Mouse (Mus musculus) heart, embryonic 15.5 days (tissue): ENCODE measurements around the gene Med12l. TPM values are rescaled to one million over a fixed set of nuclear protein-coding genes. Genes with fewer than 3 reads are reported as not detected.

Experiments used
- ATAC-seq: fragments of 200-750 bp; cut with Nextera tagmentation; replicated peaks from 2 replicates; pipeline ENCODE4 v1.8.0; 2017; ENCODE audit warnings: low read depth, moderate TSS enrichment; ENCODE audit not compliant: insufficient number of reproducible peaks, insufficient read depth, low FRiP score
- H3K27ac ChIP-seq: fragments of 300-500 bp; sonication (generic); 2 replicates; pipeline ENCODE4 v1.5.1; 2015; ENCODE audit warnings: mild to moderate bottlenecking, inconsistent platforms
- H3K27me3 ChIP-seq: fragments of 300-500 bp; sonication (generic); 2 replicates; pipeline ENCODE4 v1.6.1; 2015; ENCODE audit warnings: inconsistent platforms
- H3K36me3 ChIP-seq: fragments of 300-500 bp; sonication (generic); 2 replicates; pipeline ENCODE4 v1.6.1; 2015; ENCODE audit warnings: mild to moderate bottlenecking, inconsistent platforms
- H3K4me1 ChIP-seq: fragments of 300-500 bp; sonication (generic); replicated peaks from 2 replicates; pipeline ENCODE4 v1.6.1; 2015; ENCODE audit warnings: inconsistent platforms
- H3K4me2 ChIP-seq: fragments of 300-500 bp; sonication (generic); 2 replicates; pipeline ENCODE4 v1.6.1; 2015; ENCODE audit warnings: inconsistent platforms, mild to moderate bottlenecking, moderate library complexity
- H3K4me3 ChIP-seq: fragments of 300-500 bp; sonication (generic); 2 replicates; pipeline ENCODE4 v1.5.1; 2015; ENCODE audit warnings: mild to moderate bottlenecking, inconsistent platforms
- H3K9ac ChIP-seq: fragments of 300-500 bp; sonication (generic); 2 replicates; pipeline ENCODE4 v1.6.1; 2015; ENCODE audit warnings: mild to moderate bottlenecking, inconsistent platforms
- H3K9me3 ChIP-seq: fragments of 300-500 bp; sonication (generic); replicated peaks from 2 replicates; pipeline ENCODE4 v1.6.1; 2016; ENCODE audit warnings: inconsistent platforms
- WGBS: fragments of 180-500 bp; shearing (Covaris S2); methylation state at CpG from one replicate; pipeline ENCODE4 v1.1.7; 2015; ENCODE audit warnings: mixed read lengths; 5-methylcytosine and 5-hydroxymethylcytosine counted together
- polyA plus RNA-seq: library from polyadenylated mRNA; unstranded; fragments of >200 nt; fragmentation: Nextera tagmentation; extraction: Ambion mirVana; gene quantifications from 2 replicates; pipeline ENCODE4 v1.2.1, GENCODE M21; 2015

The Med12l gene
- polyA plus RNA-seq, 1 experiment from 2014 or later, result 2.8 TPM

DNA sequence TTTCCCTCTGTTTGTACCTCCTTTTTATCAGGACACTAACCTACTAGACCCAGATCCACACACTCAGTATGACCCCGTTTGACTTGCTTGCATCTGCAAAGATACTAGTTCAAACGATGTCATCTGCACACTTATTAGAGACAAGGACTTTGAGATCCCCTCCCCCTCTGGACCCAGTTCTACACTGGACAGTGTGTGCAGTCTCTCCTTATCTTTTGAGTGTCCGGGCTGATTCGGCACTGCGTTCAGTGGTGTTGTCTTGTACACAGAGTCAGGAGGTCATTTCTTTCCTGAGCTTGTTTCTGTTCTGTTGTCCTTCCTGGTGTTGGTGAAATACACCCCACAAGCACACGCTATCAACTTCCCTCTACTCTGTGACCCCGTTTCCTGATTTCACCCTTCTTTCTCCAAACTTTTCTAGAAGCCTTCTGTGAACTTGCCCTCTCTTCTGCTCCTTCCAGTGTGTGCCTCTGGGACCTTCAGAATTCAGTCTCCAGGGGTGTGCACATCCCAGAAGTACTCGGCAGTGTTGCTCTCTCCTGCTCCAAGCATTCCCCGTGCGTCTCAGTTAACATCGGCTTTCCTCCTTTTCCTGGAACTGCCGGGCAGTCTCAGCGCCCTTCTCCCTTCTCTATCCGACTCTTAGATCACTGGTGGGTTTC is 19.0 kb downstream of the Med12l start:
- H3K36me3 ChIP-seq, result no peaks in the 10 kb centered on the region
- peaks cover 37% of the 10 kb centered on the region for H3K4me1 ChIP-seq
- no peak for ATAC-seq
- 20% methylated on average over 14 of the region's 14 CpGs for WGBS
- H3K27me3 ChIP-seq, result no peaks in the 10 kb centered on the region
- H3K9me3 ChIP-seq, result no peaks in the 10 kb centered on the region
- no peak overlapping the region for H3K9ac ChIP-seq
- no peak overlapping the region for H3K4me3 ChIP-seq
- no peak overlapping the region for H3K27ac ChIP-seq
- peak overlapping the region; percentile 24 for H3K4me2 ChIP-seq

DNA sequence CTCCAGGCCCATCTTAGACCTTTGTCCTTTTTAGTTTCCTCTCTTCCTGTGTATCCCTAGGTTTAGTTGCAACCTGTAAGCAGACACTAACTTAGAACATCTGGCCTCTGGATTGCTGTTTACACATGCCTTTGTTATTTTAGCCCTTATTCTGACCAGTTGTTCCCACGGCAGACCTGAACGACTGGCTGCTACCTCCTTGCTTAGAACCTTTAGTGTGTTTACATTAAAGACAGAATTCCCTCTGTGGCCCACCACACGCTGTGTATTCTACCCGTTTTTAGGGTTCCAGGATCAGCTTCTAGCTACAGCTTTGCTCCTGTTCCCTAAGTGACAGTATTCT is 19.5 kb downstream of the Med12l start:
- H3K9me3 ChIP-seq, result no peaks in the 10 kb centered on the region
- 32% methylated on average over 4 of the region's 4 CpGs for WGBS
- peaks cover 37% of the 10 kb centered on the region for H3K4me1 ChIP-seq
- no peak overlapping the region for H3K27ac ChIP-seq
- no peaks in the 10 kb centered on the region for H3K27me3 ChIP-seq
- H3K4me2 ChIP-seq, result peak overlapping the region; percentile 24; the same call in 1 of the 2 replicates
- no peaks in the 10 kb centered on the region for H3K36me3 ChIP-seq
- no peak for ATAC-seq
- H3K4me3 ChIP-seq, result no peak overlapping the region
- no peak overlapping the region for H3K9ac ChIP-seq

DNA sequence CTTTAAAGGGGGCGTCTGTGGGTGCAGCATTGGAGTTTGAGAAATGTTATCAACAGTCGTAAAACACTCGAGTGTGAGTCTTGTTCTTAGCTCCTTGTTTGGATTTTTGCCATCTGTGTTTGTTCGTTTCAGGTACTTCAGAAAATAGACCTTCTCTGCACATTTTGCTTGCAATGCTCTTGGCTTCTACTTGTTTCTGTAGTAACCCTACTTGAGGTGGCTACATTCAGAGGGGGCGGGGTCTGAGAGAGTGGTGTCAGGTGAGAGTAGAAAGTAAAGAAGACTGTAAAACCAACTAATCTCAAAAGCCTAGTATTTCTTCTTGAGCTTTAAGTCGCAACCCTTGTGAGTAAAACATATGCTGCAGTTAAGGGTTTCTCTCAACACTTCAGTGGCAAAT is 23.1 kb downstream of the Med12l start:
- Histone ChIP-seq H3K4me3 (peak overlapping the region; percentile 17; the same call in 1 of the 2 replicates), H3K4me1 (peaks cover 37% of the 10 kb centered on the region), H3K9ac (no peak overlapping the region), H3K36me3 (no peaks in the 10 kb centered on the region), H3K9me3 (no peaks in the 10 kb centered on the region), H3K4me2 (peak overlapping the region; percentile 52), H3K27ac (no peak overlapping the region), H3K27me3 (no peaks in the 10 kb centered on the region)
- ATAC-seq, result no peak
- 43% methylated on average over 6 of the region's 6 CpGs for WGBS

DNA sequence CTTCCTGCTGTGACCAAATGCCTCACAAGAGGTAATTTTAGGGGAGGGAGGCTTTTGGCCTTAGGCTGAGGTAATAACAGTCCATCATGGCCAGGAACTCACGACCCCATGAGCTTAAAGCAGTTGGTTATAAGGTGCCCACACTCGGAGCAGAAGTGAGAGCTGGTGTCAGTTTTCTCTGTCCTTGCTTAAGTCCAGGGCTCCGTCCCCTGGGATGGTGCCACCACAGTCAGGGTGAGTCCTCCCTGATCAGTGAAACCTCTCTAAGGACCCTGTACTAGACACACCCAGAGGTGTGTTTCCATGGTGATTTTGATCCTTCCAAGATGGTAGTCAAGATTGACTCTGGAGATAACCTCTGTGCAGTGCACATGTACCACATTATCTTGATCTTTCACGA is 25.4 kb downstream of the Med12l start:
- no peak overlapping the region for H3K9ac ChIP-seq
- H3K27ac ChIP-seq, result no peak overlapping the region

DNA sequence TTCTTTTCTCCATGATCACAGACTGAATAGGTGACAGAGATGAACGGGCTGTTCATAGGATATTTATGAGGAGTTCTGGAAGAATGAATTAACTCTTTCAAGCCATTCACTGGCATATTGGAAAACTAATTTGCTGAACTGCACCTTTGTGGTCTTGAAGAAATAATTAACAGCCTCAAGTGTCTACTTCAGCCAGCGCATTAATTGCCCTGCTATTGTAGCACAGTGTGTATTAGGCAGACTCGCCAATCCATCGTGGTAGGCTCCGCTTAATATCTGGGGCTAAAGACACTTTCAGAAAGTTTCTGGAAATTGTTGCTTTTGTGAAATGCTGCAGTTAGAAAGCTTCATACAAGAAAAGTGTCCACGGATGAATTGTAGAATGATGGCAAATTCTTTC is 35.9 kb downstream of the Med12l start:
- Histone ChIP-seq H3K4me1 (no peaks in the 10 kb centered on the region), H3K4me3 (no peak overlapping the region), H3K27me3 (no peaks in the 10 kb centered on the region), H3K9ac (no peak overlapping the region), H3K36me3 (no peaks in the 10 kb centered on the region), H3K4me2 (no peak overlapping the region), H3K27ac (no peak overlapping the region), H3K9me3 (no peaks in the 10 kb centered on the region)
- no peak for ATAC-seq
- 85% methylated on average over 6 of the region's 6 CpGs for WGBS

More for the DNA sequence above, 25.4 kb downstream of the Med12l start:
- Histone ChIP-seq H3K4me2 (no peak overlapping the region), H3K36me3 (no peaks in the 10 kb centered on the region), H3K4me3 (no peak overlapping the region), H3K9me3 (no peaks in the 10 kb centered on the region), H3K4me1 (peaks cover 24% of the 10 kb centered on the region), H3K27me3 (no peaks in the 10 kb centered on the region)
- WGBS, result 57% methylated on average over 4 of the region's 4 CpGs
- no peak for ATAC-seq

DNA sequence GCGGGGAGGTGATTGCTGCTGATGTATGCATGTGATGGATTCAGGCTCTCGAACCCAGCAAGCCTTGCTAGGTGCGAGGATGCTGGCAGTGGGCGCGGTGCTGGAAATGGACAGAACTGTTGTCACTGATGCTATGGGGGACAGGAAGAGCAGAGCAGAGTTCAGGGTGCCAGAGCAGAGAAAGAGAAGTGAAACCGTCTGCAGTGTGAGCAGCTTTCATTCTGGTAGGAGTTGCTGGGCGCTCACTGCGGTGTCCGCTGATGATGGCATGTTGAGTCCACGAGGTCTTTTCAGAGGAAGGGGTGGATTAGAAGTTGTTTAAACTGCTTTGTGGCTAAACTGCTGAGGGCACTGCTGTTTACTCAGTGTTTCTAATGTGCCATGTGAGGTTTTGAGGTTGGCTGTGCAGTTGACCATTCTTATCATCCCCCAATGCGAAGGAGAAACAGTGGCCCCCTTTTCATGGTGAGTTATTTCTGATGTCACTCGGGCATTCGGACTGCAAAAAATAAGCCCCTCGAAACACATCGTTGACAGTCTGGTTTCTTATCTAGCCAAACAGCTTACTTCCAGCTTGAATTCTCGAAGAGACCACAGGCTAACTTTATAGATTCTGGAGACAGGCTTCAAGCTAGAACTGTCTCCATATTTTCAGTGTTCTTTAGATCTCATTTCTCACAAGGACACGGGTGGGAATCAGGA is 49.4 kb downstream of the Med12l start:
- no peaks in the 10 kb centered on the region for H3K27me3 ChIP-seq
- H3K9me3 ChIP-seq, result no peaks in the 10 kb centered on the region
- no peak overlapping the region for H3K9ac ChIP-seq
- H3K27ac ChIP-seq, result no peak overlapping the region
- peaks cover 14% of the 10 kb centered on the region for H3K4me1 ChIP-seq
- 0 out of 2 replicates have a peak overlapping the region, but pooled peaks have one; percentile 5 for H3K4me2 ChIP-seq
- no peak for ATAC-seq
- H3K36me3 ChIP-seq, result no peaks in the 10 kb centered on the region
- H3K4me3 ChIP-seq, result no peak overlapping the region
- WGBS, result 54% methylated on average over 17 of the region's 17 CpGs

DNA sequence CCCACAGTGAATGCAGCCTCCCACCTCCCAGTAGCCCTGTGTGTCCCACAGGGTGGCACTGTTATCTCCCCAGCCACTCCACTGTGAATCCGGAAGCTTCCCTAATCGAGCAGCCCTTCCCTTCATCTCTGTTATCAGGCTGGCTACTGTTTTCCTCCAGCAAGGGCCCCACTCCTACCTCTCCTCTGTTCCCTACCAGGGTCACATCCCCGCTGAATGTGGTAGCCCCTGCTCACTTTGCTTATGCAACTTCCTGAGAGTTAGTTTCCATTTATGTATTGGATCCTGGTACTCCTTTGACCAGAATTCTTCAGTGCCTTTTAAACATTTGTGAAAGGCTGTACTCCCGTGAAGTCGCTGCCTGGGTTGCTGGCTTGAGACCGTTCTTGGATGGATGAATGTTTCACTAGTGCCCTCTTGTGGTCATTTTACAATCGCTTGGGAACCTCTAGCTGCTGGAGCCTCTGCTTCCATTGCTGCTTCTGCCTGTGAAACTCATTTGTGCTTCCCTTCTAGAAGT is 53.5 kb downstream of the Med12l start:
- WGBS, result under 1% methylated on average over 7 of the region's 7 CpGs
- Histone ChIP-seq H3K9me3 (no peaks in the 10 kb centered on the region), H3K4me2 (peak overlapping the region; percentile 52), H3K36me3 (no peaks in the 10 kb centered on the region), H3K9ac (no peak overlapping the region), H3K27ac (peak overlapping the region; percentile 42), H3K27me3 (no peaks in the 10 kb centered on the region), H3K4me3 (peak overlapping the region; percentile 19; the same call in 1 of the 2 replicates), H3K4me1 (peaks cover 14% of the 10 kb centered on the region)
- peak; percentile 66; the same call in 1 of the 2 replicates for ATAC-seq

DNA sequence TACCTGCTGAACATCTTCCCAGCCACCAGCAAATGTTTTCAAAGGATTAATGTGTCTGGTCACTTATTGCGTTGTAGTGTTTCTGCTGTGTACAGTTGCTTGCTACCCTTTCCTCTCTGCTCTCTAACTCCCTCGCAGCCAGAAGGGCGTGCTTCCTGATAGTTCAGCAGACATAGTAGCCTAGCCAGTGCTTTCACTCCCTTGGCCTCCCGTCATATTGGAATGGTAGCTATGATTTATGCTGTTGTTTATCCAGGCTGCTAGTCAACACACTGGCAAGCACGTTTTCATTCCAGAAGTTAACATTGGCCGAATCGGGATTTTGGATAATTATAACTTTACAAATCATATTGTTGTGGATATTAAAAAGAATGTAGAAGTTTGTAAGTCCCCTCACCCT is 54.5 kb downstream of the Med12l start:
- Histone ChIP-seq H3K9ac (no peak overlapping the region), H3K9me3 (no peaks in the 10 kb centered on the region), H3K27me3 (no peaks in the 10 kb centered on the region), H3K36me3 (no peaks in the 10 kb centered on the region), H3K4me2 (no peak overlapping the region), H3K4me3 (no peak overlapping the region), H3K4me1 (peaks cover 9% of the 10 kb centered on the region), H3K27ac (no peak overlapping the region)
- ATAC-seq, result no peak
- WGBS, result 74% methylated on average over 7 of the region's 7 CpGs

DNA sequence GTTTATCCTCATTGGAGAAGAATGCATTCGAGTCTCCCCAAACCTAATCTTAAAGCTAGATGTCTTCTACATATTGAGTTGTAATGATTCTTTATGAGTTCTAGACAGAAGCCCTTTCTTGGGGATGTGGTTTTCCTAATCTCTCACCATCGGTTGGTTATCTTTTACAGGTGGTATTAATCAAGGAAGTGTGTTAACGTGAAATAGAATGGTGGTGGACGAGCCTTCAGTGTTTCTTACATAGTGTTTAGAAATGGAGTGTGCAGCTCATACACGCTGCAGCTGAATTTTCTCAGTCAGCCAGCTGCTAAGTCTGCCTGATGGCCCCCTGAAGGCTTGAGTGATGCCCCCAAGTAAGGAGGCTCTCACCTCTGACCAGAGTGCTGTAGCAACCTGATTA is 56.5 kb downstream of the Med12l start:
- Histone ChIP-seq H3K4me3 (no peak overlapping the region), H3K9ac (no peak overlapping the region), H3K4me2 (no peak overlapping the region), H3K27ac (no peak overlapping the region), H3K4me1 (peaks cover 13% of the 10 kb centered on the region), H3K27me3 (no peaks in the 10 kb centered on the region), H3K9me3 (no peaks in the 10 kb centered on the region), H3K36me3 (no peaks in the 10 kb centered on the region)
- ATAC-seq, result no peak
- WGBS, result 68% methylated on average over 5 of the region's 5 CpGs

DNA sequence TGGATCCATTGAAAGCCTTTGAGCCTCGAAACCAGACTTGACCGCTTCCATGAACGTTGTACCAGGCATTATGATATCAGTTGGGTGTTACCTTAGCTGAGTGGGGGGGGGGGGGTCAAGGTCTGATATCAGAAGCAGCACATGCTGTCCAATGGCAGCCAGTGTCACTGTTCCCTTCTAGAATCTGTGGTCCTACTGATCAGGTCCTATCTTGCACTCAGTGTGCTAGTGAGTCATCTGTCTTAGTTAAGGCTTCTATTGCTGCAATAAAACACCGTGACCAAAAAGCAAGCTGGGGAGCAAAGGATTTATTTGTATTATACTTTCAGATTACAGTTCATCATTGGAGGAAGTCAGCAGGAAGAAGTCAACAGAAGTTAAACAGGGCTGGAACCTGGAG is 57.8 kb downstream of the Med12l start:
- H3K9me3 ChIP-seq, result no peaks in the 10 kb centered on the region
- no peak for ATAC-seq
- WGBS, result 83% methylated on average over 4 of the region's 4 CpGs
- H3K4me3 ChIP-seq, result no peak overlapping the region
- H3K4me2 ChIP-seq, result no peak overlapping the region
- H3K4me1 ChIP-seq, result peaks cover 12% of the 10 kb centered on the region
- H3K27ac ChIP-seq, result no peak overlapping the region
- no peak overlapping the region for H3K9ac ChIP-seq
- no peaks in the 10 kb centered on the region for H3K27me3 ChIP-seq
- no peaks in the 10 kb centered on the region for H3K36me3 ChIP-seq

DNA sequence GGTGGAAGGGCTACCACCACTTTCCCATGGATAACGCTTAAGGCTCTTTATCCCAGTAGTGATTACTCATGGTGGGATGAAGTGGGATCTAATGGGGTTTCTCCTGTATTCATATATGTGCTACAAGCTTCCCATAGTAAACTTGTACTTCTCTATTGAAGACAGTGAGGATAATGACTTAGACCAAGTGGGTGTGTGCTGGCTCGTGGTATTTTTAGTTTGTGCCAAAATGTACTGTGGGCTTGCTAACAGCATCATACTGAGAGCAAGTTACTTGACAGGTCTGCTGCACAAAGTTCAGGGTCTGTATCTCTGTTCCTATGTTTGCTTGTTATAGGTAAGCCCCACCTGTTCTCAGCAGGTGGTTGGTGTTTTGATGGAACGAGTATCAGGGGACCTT is 60.3 kb downstream of the Med12l start:
- Histone ChIP-seq H3K27me3 (no peaks in the 10 kb centered on the region), H3K4me1 (0 out of 2 replicates have a peak, but pooled peaks cover 5% of the 10 kb centered on the region), H3K36me3 (no peaks in the 10 kb centered on the region), H3K9me3 (no peaks in the 10 kb centered on the region), H3K9ac (no peak overlapping the region), H3K4me3 (no peak overlapping the region), H3K27ac (no peak overlapping the region), H3K4me2 (no peak overlapping the region)
- WGBS, result 76% methylated on average over 3 of the region's 3 CpGs
- no peak for ATAC-seq
